Mouse (Mus musculus): Measurements from ENCODE around the gene Cltrn. TPM values are rescaled to one million over a fixed set of nuclear protein-coding genes. Genes with fewer than 3 reads are reported as not detected.

The Cltrn gene
- polyA plus RNA-seq, 1 experiment from 2014 or later, result 0.14 TPM

GRCm38 (mm10) chrX:164154594-164154993, 66.0 kb downstream of the Cltrn start:
- ATAC-seq (no peak), DNase-seq (ENCODE audit: low spot score) (no peak)
- 81% methylated on average over 5 of the region's 5 CpGs for WGBS
- H3K4me3 ChIP-seq (ENCODE audit: low read depth, low read length), result no peak overlapping the region
- H3K4me2 ChIP-seq (ENCODE audit: low read length), result no peak overlapping the region
- H3K4me1 ChIP-seq (ENCODE audit: control insufficient read depth, insufficient read depth, low read length), result no peaks in the 10 kb centered on the region
- no peaks in the 10 kb centered on the region for H3K27me3 ChIP-seq (replicated peaks; ENCODE audit: control insufficient read depth, insufficient read depth, low read length)
- no peak overlapping the region for H3K9ac ChIP-seq (ENCODE audit: low read length)
- no peak overlapping the region for H3K27ac ChIP-seq (ENCODE audit: low read depth, low read length)
- H3K36me3 ChIP-seq (ENCODE audit: control insufficient read depth, insufficient read depth, low read length), result no peaks in the 10 kb centered on the region
- no peaks in the 10 kb centered on the region for H3K9me3 ChIP-seq (replicated peaks; ENCODE audit: control insufficient read depth, low read length)

- Histone ChIP-seq H3K9me3 (replicated peaks; ENCODE audit: control insufficient read depth, low read length) (no peaks in the 10 kb centered on the region), H3K4me3 (ENCODE audit: low read depth, low read length) (no peak overlapping the region), H3K27me3 (replicated peaks; ENCODE audit: control insufficient read depth, insufficient read depth, low read length) (no peaks in the 10 kb centered on the region), H3K9ac (ENCODE audit: low read length) (no peak overlapping the region), H3K27ac (ENCODE audit: low read depth, low read length) (no peak overlapping the region), H3K36me3 (ENCODE audit: control insufficient read depth, insufficient read depth, low read length) (no peaks in the 10 kb centered on the region), H3K4me2 (ENCODE audit: low read length) (no peak overlapping the region), H3K4me1 (ENCODE audit: control insufficient read depth, insufficient read depth, low read length) (no peaks in the 10 kb centered on the region)
- ATAC-seq, result no peak
- no peak for DNase-seq (ENCODE audit: low spot score)
- WGBS, result 82% methylated on average over 1 of the region's 1 CpGs
Measured at GRCm38 (mm10) chrX:164164681-164165080, 76.1 kb downstream of the Cltrn start.

Other genes starting within 250 kb of the Cltrn start
- gene Ap1s2, start 179.8 kb upstream of the Cltrn start, polyA plus RNA-seq (2014; fragmentation: Nextera tagmentation; extraction: Ambion mirVana), result 113 and 144 TPM in 2 replicates
- gene Zrsr2, start 130.2 kb upstream of the Cltrn start, polyA plus RNA-seq (2014; fragmentation: Nextera tagmentation; extraction: Ambion mirVana), result 42.3 and 43.8 TPM in 2 replicates
- 0.22 and 0.34 TPM in 2 replicates for gene Car5b, start 60.8 kb upstream of the Cltrn start, polyA plus RNA-seq (2014; fragmentation: Nextera tagmentation; extraction: Ambion mirVana)
- gene Siah1b, start 12.3 kb upstream of the Cltrn start, polyA plus RNA-seq (2014; fragmentation: Nextera tagmentation; extraction: Ambion mirVana), result 25.4 and 27.7 TPM in 2 replicates
- gene Ace2, start 50.5 kb downstream of the Cltrn start, polyA plus RNA-seq (2014; fragmentation: Nextera tagmentation; extraction: Ambion mirVana), result 0.16 TPM in 1 of 2 replicates, not detected in the other
- 0.22 and 0.27 TPM in 2 replicates for gene Bmx, start 169.4 kb downstream of the Cltrn start, polyA plus RNA-seq (2014; fragmentation: Nextera tagmentation; extraction: Ambion mirVana)
- 3.9 and 4.3 TPM in 2 replicates for gene Pir, start 180.5 kb downstream of the Cltrn start, polyA plus RNA-seq (2014; fragmentation: Nextera tagmentation; extraction: Ambion mirVana)